Mouse (Mus musculus) cerebellum, adult 18-20 months (tissue): ENCODE results near the gene Neil1.

ENCODE experiments used
- DNase-seq, 2 experiments: peaks; one replicate each; pipeline ENCODE4 v3.0.0; 2021

Neil1 gene

DNA sequence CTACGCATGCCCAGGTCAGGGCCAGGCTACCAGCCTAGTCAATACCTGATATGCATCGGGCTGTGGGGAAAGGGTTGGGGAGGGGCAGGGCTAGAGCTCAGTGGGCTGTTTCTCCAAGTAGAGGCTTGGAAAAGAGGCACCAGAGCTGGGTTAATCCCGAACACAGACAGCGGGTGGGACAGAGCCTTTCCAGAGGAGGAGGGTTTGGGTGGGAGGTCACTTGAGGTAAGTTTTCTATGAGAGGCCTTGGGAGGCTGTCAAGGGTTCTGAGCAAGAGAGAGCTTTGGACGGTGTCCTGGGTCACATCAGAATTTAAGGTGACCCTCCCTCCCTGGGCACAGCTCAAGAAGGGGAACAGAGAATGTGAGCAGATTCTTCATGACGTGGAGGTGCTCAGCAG lies 9.6 kb downstream of the Neil1 start:
- DNase-seq, result no peak

DNA sequence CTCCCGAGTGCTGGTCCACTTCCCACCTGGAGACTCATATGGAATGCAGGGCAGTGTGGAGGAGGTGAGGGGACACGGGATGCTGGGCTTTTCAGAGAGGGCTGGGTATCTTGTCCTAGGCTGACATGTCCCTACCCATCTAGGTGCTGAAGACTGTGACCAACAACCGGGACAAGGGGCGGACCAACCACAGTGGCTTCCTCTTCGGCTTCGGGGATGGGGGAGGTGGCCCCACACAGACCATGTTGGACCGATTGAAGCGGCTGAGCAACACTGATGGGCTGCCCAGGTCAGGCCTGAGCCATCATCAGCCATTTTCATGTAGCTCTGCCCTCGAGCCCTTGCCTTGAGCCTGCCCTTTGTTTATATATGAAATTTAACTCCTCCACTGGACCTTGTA lies 10.3 kb downstream of the Neil1 start:
- no peak for DNase-seq

GRCm38 (mm10) chr9:57137246-57137645 lies 10.9 kb downstream of the Neil1 start:
- no peak for DNase-seq

- peak; percentile 95 to 98 for DNase-seq
Measured at GRCm38 (mm10) chr9:57130577-57131433, 17.3 kb downstream of the Neil1 start, which contains the start of gene Man2c1. Gene Man2c1, plus strand, starts transcription at chr9:57130690.

DNA sequence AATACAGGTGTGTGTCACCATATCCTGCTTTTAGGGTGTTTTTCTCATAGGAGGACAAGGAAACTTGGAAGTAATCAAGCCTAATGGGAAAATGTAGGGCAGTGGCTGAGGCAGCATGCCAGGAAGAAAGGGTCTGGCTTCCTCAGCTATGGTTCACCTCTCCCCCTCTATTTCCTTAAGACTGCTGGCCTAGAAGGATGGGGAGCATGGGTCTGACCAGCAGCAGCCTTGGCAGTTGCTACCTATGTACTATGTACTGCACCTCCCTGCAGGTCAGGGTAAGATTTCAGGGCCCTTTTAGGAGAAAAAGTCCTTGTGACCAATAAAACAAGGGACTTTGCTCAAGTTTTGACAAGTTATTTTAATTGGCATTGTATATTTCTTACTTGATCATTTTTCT lies 18.5 kb downstream of the Neil1 start:
- DNase-seq, result no peak

DNA sequence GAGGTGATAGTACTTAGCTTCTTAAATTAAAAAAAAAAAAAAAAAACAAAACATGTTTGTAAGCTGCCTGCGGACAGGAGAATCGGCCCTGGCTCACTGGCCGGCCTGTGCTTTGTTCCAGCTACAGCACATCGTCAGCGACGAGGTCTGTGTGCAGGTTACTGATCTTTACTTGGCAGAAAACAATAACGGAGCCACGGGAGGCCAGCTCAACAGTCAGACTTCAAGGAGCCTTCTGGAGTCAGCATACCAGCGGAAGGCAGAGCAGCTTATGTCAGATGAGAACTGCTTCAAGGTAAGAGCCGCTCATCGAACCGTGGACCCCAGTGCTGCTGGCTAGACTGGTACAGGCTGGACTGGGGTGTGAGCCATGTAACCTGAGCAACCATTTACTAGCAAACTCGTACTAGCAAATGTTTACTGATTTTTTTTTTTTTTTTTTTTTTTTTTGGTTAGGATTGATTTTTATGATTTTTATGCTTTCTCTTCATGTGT lies 30.8 kb downstream of the Neil1 start:
- DNase-seq, result no peak
